Mouse (Mus musculus) urinary bladder, postnatal 14 days (tissue): Measurements from ENCODE around the gene Gm42417.

Experiments
- DNase-seq: peaks from one replicate; pipeline ENCODE4 v3.0.0; 2021; ENCODE audit warnings: low spot score

The Gm42417 gene

GRCm38 (mm10) chr1:36539186-36539585 lies at the start of gene Gm42417:
Gm42417 (minus strand) TSS chr1:36539429.
- DNase-seq = no peak

DNA sequence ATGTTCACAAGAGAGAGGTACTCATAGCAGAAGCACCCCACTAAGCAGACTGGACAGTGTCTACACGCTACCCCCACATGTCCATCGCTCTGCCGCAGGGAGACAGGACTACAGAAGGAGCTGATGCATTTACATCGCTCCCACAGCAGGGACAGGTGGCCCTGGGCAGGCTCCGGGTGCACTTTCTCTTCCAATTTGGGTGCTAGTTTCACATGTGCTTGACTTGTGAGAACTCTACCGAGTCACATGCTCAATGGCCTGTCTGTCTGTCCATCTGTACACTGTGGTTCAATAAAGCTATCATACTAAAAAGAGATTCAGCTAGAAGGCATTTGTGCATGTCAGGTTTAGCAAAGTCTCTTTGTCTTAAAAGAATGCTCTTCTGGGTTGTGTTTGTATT lies 48.6 kb upstream of the Gm42417 start:
- DNase-seq = no peak

DNA sequence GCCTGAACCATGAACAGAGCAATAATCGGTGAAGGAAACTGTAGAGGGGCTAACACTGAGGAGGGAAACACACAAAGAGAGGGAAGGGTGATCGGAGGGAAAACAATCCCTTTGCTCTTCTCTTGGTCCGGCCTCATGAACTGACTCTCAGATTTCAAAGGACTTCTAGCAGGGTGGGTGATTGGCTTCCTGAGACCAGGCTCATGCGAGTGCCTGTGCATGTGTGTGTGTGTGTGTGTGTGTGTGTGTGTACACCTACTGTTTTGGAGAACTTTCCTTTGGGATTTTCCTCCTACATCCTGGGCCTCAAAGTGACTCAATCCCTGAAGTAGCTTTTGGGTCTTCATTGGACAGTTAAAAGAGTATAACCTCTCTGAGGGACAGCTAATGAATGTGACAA lies 47.1 kb upstream of the Gm42417 start:
- DNase-seq = no peak

- no peak for DNase-seq
Measured at GRCm38 (mm10) chr1:36583408-36584116, 44.3 kb upstream of the Gm42417 start.

GRCm38 (mm10) chr1:36582211-36582610 lies 43.0 kb upstream of the Gm42417 start:
- DNase-seq = no peak

- no peak for DNase-seq
Measured at GRCm38 (mm10) chr1:36581260-36581659, 42.0 kb upstream of the Gm42417 start.

GRCm38 (mm10) chr1:36580384-36581207 lies 41.4 kb upstream of the Gm42417 start:
- DNase-seq = peak; percentile 76

DNA sequence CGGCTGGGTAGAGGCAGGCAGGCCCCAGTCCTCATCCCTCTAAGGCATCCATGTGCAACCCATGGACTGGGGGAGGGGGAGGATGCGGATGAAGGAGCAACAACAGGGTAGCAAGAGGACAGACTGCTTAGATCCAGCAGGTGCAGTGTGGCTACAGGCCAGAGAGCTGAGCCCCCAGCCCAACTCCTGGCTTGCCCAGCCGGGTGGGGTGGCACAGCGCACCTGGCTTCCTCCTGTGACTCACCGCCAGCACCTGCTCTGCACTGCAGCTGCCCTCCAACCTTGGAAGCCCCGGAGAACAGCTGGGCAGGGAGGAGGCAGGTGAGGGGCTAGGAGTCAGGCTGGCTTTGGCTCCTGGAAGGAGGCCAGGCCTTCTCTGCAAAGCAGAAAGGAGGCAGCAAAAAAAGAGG lies 40.8 kb upstream of the Gm42417 start:
- DNase-seq = no peak

GRCm38 (mm10) chr1:36576991-36577675 lies 37.9 kb upstream of the Gm42417 start:
- no peak for DNase-seq

- no peak for DNase-seq
Measured at GRCm38 (mm10) chr1:36575347-36575746, 36.1 kb upstream of the Gm42417 start.

- peak; percentile 65 for DNase-seq
Measured at GRCm38 (mm10) chr1:36574196-36574955, 35.1 kb upstream of the Gm42417 start.

DNA sequence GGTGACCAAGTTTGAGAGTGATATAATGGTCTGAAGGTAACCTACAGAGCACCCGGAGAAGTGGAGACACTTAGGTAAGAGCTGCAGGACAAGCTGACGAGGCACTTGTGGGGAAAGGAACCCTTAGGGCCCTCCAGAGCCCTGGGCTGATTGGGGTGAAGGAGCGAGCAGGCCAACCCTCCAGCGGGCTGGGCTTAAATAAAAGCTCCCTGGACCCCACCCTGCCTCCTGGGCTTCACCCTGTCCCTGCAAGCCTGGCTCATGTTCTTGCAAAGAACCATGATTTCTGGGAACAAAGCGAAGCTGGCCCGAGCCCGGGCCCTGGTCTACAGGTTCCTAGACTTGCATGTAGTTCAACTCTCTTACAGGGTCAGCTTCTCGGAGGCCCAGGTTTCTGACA lies 34.3 kb upstream of the Gm42417 start:
- DNase-seq = no peak

DNA sequence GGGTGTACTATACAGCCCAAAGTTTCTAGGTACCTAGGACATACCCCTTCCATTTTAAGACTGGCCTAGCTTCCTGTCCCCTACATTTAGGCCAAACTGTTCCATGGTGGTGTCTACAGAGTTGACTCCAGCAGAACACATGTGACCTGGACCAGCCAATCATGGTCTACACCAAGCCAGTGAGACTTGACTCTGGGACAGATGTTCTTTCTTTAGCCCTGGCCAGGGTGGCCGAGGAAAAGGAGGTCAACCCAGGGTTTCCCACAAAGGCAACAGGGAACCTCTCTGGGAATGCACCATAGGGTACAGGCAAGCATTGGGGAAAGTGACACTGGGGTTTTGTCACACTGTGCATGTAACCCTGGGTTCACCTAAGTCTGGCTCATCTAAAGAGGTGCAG lies 33.5 kb upstream of the Gm42417 start:
- no peak for DNase-seq

DNA sequence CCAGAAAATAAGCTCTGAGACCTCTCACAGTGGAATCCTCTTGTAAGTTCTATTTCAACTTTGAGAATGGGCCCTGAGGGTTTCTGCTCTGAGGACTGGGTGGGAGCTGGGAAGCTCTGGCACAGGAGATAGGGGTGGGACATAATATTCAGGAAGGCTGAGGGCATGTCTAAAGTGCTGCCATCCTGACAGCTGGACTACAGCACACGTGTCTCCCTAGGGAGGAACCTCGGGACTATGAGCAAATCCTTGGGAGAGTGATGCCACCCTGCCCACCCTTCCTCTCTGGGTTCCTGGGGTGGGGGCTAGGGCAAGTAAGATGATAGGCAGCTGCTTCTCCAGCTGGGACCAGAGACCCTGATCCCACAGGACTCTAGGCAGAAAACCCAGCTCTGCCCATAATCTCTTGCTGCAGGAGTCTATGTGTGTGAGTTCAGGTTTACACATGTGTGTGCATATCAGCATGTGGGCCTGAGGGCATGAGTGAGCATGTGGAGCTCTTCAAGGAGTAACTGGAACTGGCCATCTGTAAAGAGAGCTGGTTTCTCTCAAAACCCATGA lies 33.0 kb upstream of the Gm42417 start:
- no peak for DNase-seq

DNA sequence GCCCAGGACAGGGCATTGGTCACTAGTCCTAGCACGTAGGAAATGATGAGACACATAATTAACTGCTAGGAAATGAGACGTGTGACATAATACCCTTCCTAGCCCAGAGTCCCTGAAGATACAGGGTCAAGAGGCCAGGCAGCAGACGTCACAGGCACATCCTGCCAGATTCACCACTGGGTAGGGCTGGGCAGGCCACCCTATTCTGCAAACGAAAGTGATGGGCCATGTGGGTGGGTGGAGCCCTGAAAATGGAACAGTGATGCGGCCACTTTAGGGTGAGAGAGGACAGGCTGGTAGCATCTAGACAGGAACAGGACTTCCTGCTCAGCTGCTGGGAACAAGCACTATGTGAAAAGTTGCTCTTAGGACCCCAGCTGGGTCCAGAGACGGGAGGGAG lies 32.4 kb upstream of the Gm42417 start:
- no peak for DNase-seq

DNA sequence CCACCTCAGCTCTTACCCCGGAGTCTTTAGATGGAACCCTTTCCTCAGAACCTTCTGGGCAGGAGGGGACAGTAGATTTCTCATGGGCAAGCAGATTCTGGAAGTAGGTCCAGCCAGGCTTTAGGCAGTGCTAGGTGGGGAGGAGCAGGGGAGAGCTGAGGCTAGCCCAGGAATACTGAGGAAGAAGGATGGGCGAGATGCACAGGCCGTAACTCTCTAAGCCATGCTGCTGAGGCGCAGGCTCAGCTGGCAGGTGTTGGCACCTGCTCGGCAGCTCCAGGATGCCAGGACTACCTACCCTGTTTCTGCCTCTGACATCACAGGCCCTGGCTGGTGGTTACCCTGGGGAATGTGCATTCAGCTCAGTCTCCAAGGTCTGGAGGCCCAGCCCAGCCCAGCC lies 31.1 kb upstream of the Gm42417 start:
- no peak for DNase-seq

DNA sequence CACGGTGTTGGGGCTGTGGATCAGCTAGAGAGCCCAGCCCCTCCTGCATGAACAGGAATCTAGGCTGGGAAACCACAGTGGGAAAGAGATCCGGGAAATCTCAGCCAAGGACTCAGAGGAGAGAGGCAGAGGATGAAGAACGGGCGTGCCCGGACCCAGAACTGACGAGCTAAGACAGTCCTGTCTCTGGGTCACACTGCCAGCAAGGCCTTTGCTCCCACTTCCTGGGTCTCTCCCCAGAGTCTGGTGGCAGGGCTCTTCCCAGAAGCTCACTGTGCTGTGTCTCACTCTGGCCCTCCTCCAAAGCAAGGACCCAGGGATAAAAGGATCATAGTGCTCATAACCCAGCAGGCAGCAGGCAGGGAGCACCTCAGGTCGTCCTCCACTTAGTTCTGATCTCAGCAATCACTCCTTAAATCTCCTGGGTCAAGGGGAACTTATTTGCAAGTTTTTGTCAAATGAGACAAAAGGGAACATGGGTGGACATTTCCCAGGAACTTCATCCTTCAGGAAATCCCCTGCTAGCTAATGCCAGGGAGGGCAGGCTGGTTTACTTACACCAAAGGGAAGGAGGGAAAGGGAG lies 30.6 kb upstream of the Gm42417 start:
- DNase-seq = no peak

- no peak for DNase-seq
Measured at GRCm38 (mm10) chr1:36568776-36569175, 29.5 kb upstream of the Gm42417 start.

GRCm38 (mm10) chr1:36567818-36568603 lies 28.8 kb upstream of the Gm42417 start:
- no peak for DNase-seq

DNA sequence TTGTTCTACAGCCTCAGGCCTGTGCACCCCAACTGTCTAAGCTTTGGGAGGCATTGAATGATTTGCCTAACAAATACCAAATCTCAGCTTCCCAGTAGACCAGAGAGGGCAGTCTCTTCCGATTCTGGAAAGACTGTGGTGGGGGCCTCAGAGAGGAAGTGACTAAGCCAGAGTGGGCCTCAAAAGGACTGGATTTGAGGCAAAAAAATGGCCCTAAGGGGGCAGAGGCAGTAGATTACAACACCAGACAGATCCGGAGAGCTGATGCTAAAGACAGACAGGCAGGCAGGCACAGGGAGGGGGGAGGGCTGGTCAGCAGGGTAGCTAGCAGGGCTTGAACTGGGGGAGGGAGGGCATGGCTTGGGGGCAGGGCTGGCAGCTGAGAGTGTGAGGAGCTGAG lies 27.2 kb upstream of the Gm42417 start:
- no peak for DNase-seq

DNA sequence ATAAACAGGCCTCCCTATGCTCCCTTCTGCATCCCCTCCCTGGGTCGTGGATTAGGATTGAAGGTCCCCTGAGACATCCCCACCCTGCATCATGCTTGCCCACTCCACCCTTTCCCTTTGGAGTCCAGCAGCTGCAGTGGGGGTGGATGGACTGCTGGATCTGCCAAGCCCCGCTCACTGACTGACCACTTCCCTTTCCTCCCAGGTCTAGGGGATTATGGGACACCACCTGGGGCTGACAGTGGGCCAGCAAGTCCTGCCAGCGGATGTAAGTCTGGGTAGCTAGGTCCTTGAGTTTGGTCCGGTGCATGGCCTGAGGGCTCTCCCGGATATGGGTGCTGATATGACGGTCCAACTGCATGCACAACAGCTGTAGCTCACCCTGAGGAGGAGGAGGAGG lies 24.9 kb upstream of the Gm42417 start:
- no peak for DNase-seq
